Mouse (Mus musculus): Measurements from ENCODE around the gene Prkn. TPM values are rescaled to one million over a fixed set of nuclear protein-coding genes. Genes with fewer than 3 reads are reported as not detected.
A peak's percentile ranks its signal among the peaks of the same experiment; 100 is the strongest.

The Prkn gene
- polyA plus RNA-seq, 1 experiment, result 21.7 TPM

GRCm38 (mm10) chr17:11093321-11093720 lies 253.1 kb downstream of the Prkn start:
- no peak for TF ChIP-seq POLR2A (IDR thresholded peaks at IDR 0.05; ENCODE audit: extremely low read depth, insufficient read depth, low read length)
- no peak for TF ChIP-seq CTCF (IDR thresholded peaks at IDR 0.05; ENCODE audit: extremely low read depth, insufficient read depth, low read length)
- no peak overlapping the region for H3K4me3 ChIP-seq (ENCODE audit: insufficient read depth, low read length)
- H3K27ac ChIP-seq (ENCODE audit: insufficient read depth, low read length), result no peak overlapping the region
- H3K4me1 ChIP-seq (ENCODE audit: control insufficient read depth, insufficient read depth, low read length), result no peaks in the 10 kb centered on the region

GRCm38 (mm10) chr17:11107007-11107406 lies 266.8 kb downstream of the Prkn start:
- Histone ChIP-seq H3K4me3 (ENCODE audit: insufficient read depth, low read length) (no peak overlapping the region), H3K27ac (ENCODE audit: insufficient read depth, low read length) (no peak overlapping the region), H3K4me1 (ENCODE audit: control insufficient read depth, insufficient read depth, low read length) (no peaks in the 10 kb centered on the region)
- TF ChIP-seq CTCF (IDR thresholded peaks at IDR 0.05; ENCODE audit: extremely low read depth, insufficient read depth, low read length), result no peak
- TF ChIP-seq POLR2A (IDR thresholded peaks at IDR 0.05; ENCODE audit: extremely low read depth, insufficient read depth, low read length), result no peak

DNA sequence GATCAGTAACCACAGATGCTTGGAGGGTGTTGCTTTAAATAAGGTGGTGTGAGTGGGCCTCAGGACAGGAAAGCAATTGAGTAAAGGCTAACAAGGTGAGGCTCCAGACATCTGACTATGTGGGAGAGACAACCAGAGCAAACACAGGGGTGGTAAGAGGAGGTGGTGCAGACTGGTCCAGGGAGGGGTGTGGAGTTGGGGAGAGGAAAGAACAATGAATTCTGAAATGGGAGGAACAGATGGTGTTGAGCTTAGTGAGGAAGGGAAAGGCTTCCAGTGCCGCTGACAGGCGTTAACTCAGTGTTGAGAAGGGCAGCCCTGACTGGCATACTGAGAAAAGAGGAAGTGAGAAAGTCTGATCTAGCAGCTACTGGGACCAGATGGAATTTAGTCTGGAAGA lies 267.7 kb downstream of the Prkn start:
- H3K27ac ChIP-seq (ENCODE audit: insufficient read depth, low read length), result no peak overlapping the region

GRCm38 (mm10) chr17:11117508-11117907 lies 277.3 kb downstream of the Prkn start:
- Histone ChIP-seq H3K4me1 (ENCODE audit: control insufficient read depth, insufficient read depth, low read length) (no peaks in the 10 kb centered on the region), H3K4me3 (ENCODE audit: insufficient read depth, low read length) (no peak overlapping the region), H3K27ac (ENCODE audit: insufficient read depth, low read length) (no peak overlapping the region)
- TF ChIP-seq CTCF (IDR thresholded peaks at IDR 0.05; ENCODE audit: extremely low read depth, insufficient read depth, low read length), result no peak

More for the DNA sequence above, 267.7 kb downstream of the Prkn start:
- Histone ChIP-seq H3K4me3 (ENCODE audit: insufficient read depth, low read length) (no peak overlapping the region), H3K4me1 (ENCODE audit: control insufficient read depth, insufficient read depth, low read length) (no peaks in the 10 kb centered on the region)
- TF ChIP-seq POLR2A (IDR thresholded peaks at IDR 0.05; ENCODE audit: extremely low read depth, insufficient read depth, low read length) (no peak), CTCF (IDR thresholded peaks at IDR 0.05; ENCODE audit: extremely low read depth, insufficient read depth, low read length) (no peak)

DNA sequence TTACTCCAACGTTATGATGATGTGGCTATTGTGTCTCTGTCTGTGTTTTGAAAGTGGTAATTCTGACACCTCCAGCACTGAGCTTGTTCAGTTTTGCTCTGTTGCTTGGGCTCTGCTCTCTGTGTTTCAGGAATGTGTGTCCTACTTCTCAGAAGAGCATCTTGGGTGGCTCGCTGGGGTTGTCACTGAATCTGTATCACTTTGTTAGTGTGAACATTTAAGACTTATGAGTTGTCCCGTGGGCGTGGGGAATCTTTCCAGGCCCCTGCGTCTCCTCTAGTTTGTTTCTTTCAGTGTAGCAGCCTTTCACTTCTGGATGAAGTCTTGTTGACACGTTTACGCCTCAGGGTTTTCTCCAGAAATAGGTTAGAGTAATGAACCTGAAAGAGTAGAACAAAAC lies 283.9 kb downstream of the Prkn start:
- no peaks in the 10 kb centered on the region for H3K4me1 ChIP-seq (ENCODE audit: control insufficient read depth, insufficient read depth, low read length)
- TF ChIP-seq POLR2A (IDR thresholded peaks at IDR 0.05; ENCODE audit: extremely low read depth, insufficient read depth, low read length), result no peak
- H3K4me3 ChIP-seq (ENCODE audit: insufficient read depth, low read length), result no peak overlapping the region
- H3K27ac ChIP-seq (ENCODE audit: insufficient read depth, low read length), result no peak overlapping the region

DNA sequence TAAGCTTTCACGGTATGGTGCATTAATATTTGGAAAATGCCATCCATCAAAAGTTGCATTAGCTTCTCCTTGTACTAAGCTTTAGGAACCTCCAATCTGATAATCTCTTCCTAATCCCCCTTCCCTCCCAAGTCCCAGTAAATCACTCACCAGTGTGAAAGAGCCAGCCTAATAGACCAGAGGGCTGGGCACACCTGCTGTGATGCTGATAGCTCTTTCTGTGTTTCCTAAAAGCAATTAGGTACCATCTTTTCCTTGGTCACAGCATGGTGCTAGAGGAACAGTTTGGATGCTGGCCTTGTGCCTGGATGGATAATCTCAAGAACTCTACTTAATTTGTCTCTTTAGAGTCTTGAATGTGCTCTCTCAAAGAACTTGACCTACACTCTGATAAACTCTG lies 287.0 kb downstream of the Prkn start:
- Histone ChIP-seq H3K27ac (ENCODE audit: insufficient read depth, low read length) (no peak overlapping the region), H3K4me3 (ENCODE audit: insufficient read depth, low read length) (no peak overlapping the region), H3K4me1 (ENCODE audit: control insufficient read depth, insufficient read depth, low read length) (no peaks in the 10 kb centered on the region)
- TF ChIP-seq POLR2A (IDR thresholded peaks at IDR 0.05; ENCODE audit: extremely low read depth, insufficient read depth, low read length) (no peak), CTCF (IDR thresholded peaks at IDR 0.05; ENCODE audit: extremely low read depth, insufficient read depth, low read length) (no peak)

- Histone ChIP-seq H3K27ac (ENCODE audit: insufficient read depth, low read length) (no peak overlapping the region), H3K4me3 (ENCODE audit: insufficient read depth, low read length) (no peak overlapping the region), H3K4me1 (ENCODE audit: control insufficient read depth, insufficient read depth, low read length) (no peaks in the 10 kb centered on the region)
- no peak for TF ChIP-seq CTCF (IDR thresholded peaks at IDR 0.05; ENCODE audit: extremely low read depth, insufficient read depth, low read length)
- no peak for TF ChIP-seq POLR2A (IDR thresholded peaks at IDR 0.05; ENCODE audit: extremely low read depth, insufficient read depth, low read length)
Observed at GRCm38 (mm10) chr17:11130919-11131318, 290.7 kb downstream of the Prkn start.

DNA sequence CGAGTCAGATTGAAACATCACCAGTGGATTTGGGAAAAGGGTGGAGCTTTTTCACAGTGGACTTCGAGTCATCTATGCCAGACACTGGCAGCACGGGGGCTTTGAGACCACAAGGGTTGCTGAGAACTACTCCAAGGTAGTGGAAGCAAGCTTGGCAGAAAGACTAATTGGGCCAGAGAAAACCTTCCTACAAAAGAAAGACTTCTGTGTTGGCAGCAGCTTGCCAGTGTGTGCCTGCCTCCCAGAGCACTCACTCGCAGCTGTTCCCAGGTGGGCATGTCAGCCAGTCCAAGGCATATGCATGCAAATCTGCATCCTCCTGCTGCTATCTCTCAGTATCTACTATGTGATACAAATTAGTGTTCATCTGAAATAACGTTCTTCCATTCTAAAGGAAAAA lies 302.1 kb downstream of the Prkn start:
- TF ChIP-seq CTCF (IDR thresholded peaks at IDR 0.05; ENCODE audit: extremely low read depth, insufficient read depth, low read length) (no peak), POLR2A (IDR thresholded peaks at IDR 0.05; ENCODE audit: extremely low read depth, insufficient read depth, low read length) (no peak)
- H3K4me1 ChIP-seq (ENCODE audit: control insufficient read depth, insufficient read depth, low read length), result no peaks in the 10 kb centered on the region
- no peak overlapping the region for H3K4me3 ChIP-seq (ENCODE audit: insufficient read depth, low read length)
- H3K27ac ChIP-seq (ENCODE audit: insufficient read depth, low read length), result no peak overlapping the region

GRCm38 (mm10) chr17:11156119-11156518 lies 315.9 kb downstream of the Prkn start:
- TF ChIP-seq POLR2A (IDR thresholded peaks at IDR 0.05; ENCODE audit: extremely low read depth, insufficient read depth, low read length), result no peak
- TF ChIP-seq CTCF (IDR thresholded peaks at IDR 0.05; ENCODE audit: extremely low read depth, insufficient read depth, low read length), result no peak
- H3K4me3 ChIP-seq (ENCODE audit: insufficient read depth, low read length), result no peak overlapping the region
- no peak overlapping the region; the same call in 1 of the 2 replicates for H3K27ac ChIP-seq (ENCODE audit: insufficient read depth, low read length)
- peaks cover 9% of the 10 kb centered on the region; the same call in 1 of the 2 replicates for H3K4me1 ChIP-seq (ENCODE audit: control insufficient read depth, insufficient read depth, low read length)

- no peak overlapping the region for H3K27ac ChIP-seq (ENCODE audit: insufficient read depth, low read length)
Observed at GRCm38 (mm10) chr17:11157536-11157935, 317.4 kb downstream of the Prkn start.

More at GRCm38 (mm10) chr17:11157536-11157935, 317.4 kb downstream of the Prkn start:
- H3K4me3 ChIP-seq (ENCODE audit: insufficient read depth, low read length), result no peak overlapping the region
- TF ChIP-seq CTCF (IDR thresholded peaks at IDR 0.05; ENCODE audit: extremely low read depth, insufficient read depth, low read length), result no peak
- 0 out of 2 replicates have a peak, but pooled peaks have one; percentile 22 for TF ChIP-seq POLR2A (IDR thresholded peaks at IDR 0.05; ENCODE audit: extremely low read depth, insufficient read depth, low read length)
- H3K4me1 ChIP-seq (ENCODE audit: control insufficient read depth, insufficient read depth, low read length), result peaks cover 9% of the 10 kb centered on the region; the same call in 1 of the 2 replicates
